Mouse (Mus musculus): ENCODE results near the gene Runx1. TPM values are rescaled to one million over a fixed set of nuclear protein-coding genes. Genes with fewer than 3 reads are reported as not detected.

Runx1 gene
- polyA plus RNA-seq, 1 experiment = 38.8 TPM

DNA sequence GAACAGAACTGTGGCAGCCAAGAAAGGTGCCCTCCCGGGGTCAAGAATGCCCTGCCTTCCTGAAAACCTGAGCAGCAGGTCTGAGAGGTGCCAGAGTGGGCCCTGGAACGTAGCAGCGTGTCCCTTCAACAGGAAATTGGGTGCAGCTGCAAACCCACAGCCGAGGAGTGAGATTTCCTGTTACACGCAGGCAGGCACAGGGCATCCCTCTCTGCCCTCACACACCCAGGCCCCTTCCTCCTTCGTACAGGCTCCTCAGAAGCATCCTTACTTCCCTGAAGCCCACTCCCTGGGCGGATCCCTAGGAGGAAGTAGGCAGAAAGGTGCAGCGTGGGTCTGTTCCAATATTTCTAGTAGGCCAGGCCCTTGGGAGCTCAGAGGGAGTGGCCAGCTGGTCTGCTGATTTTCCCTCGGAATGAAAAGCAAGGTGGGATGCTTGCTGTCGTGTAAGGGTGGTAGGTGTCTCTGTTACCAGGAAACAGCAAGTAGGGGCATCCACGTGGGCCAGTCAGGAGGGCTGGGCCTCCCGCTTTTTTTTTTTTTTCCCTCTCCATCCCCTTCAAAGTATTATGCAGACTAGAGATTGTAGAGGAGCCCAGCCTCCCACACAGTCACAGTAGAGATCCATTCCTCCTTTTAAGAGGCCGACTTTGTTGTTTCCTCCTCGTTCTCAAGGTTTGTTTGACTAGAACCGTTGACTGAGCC, 181.1 kb downstream of the Runx1 start:
- no peak overlapping the region for H3K4me3 ChIP-seq
- no peak overlapping the region for H3K4me2 ChIP-seq (ENCODE audit: low read depth)
- TF ChIP-seq POLR2A (IDR thresholded peaks at IDR 0.05; ENCODE audit: insufficient read length, low read depth) (peak; percentile 19), MAX (IDR thresholded peaks at IDR 0.05; ENCODE audit: low read depth) (no peak), TCF12 (IDR thresholded peaks at IDR 0.05; ENCODE audit: insufficient read depth, poor library complexity, severe bottlenecking) (no peak), REST (IDR thresholded peaks at IDR 0.05; ENCODE audit: insufficient read depth, insufficient read length) (no peak)
- H3K27me3 ChIP-seq (ENCODE audit: control insufficient read depth, insufficient read depth, insufficient read length) = no peaks in the 10 kb centered on the region
- H3ac ChIP-seq (ENCODE audit: control insufficient read depth, insufficient read length) = no peak overlapping the region
- H3K36me3 ChIP-seq (ENCODE audit: control insufficient read depth, insufficient read depth) = peaks cover 45% of the 10 kb centered on the region
- H3K79me2 ChIP-seq (ENCODE audit: control insufficient read depth, insufficient read depth) = peaks cover 60% of the 10 kb centered on the region

GRCm38 (mm10) chr16:92644315-92644714, 181.6 kb downstream of the Runx1 start:
- no peaks in the 10 kb centered on the region for H3K27me3 ChIP-seq (ENCODE audit: control insufficient read depth, insufficient read depth, insufficient read length)
- H3K79me2 ChIP-seq (ENCODE audit: control insufficient read depth, insufficient read depth) = peaks cover 58% of the 10 kb centered on the region
- H3K4me2 ChIP-seq (ENCODE audit: low read depth) = no peak overlapping the region
- TF ChIP-seq POLR2AphosphoS2 (IDR thresholded peaks at IDR 0.05; ENCODE audit: insufficient read length, low read depth) (peak; percentile 59), TCF12 (IDR thresholded peaks at IDR 0.05; ENCODE audit: insufficient read depth, poor library complexity, severe bottlenecking) (no peak)
- no peak overlapping the region for H3ac ChIP-seq (ENCODE audit: control insufficient read depth, insufficient read length)
- H3K36me3 ChIP-seq (ENCODE audit: control insufficient read depth, insufficient read depth) = peaks cover 50% of the 10 kb centered on the region
- H3K4me3 ChIP-seq = no peak overlapping the region

DNA sequence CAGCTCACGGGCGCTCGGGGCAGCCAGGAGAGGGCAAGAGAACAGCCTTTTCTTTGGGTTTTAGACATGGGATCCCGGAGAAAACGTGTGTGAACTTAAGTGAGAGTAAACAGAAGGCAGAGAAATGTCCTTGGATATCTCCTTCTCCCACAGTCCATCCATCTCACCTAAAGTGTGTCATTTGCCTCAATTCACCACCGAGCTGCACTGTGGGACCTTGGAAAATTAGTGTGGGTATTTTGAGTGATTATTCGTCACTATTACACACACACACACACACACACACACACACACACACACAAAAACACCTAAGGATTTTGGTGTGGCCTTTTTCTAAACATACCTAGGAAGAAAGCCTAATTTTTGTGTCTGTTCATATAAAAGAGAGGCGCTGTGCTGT, 183.7 kb downstream of the Runx1 start:
- no peak for TF ChIP-seq MYOD1 (IDR thresholded peaks at IDR 0.05; ENCODE audit: control insufficient read depth in 1 of 3, insufficient read length in 2 of 3, low read depth in 2 of 3)
- TF ChIP-seq TCF12 (IDR thresholded peaks at IDR 0.05; ENCODE audit: insufficient read depth, poor library complexity, severe bottlenecking) = no peak
- no peak for TF ChIP-seq CEBPB (IDR thresholded peaks at IDR 0.05; ENCODE audit: insufficient read depth, poor library complexity, severe bottlenecking)
- TF ChIP-seq TCF3 (IDR thresholded peaks at IDR 0.05; ENCODE audit: insufficient read length, low read depth) = no peak
- TF ChIP-seq POLR2AphosphoS2 (IDR thresholded peaks at IDR 0.05; ENCODE audit: insufficient read length, low read depth) = no peak
- TF ChIP-seq POLR2A (IDR thresholded peaks at IDR 0.05; ENCODE audit: insufficient read length, low read depth) = no peak
- TF ChIP-seq MAX (IDR thresholded peaks at IDR 0.05; ENCODE audit: low read depth) = no peak
- TF ChIP-seq USF1 (IDR thresholded peaks at IDR 0.05; ENCODE audit: low read depth) = no peak
- TF ChIP-seq E2F4 (IDR thresholded peaks at IDR 0.05; ENCODE audit: insufficient read depth) = no peak
- TF ChIP-seq SRF (IDR thresholded peaks at IDR 0.05; ENCODE audit: control insufficient read depth, insufficient read length, low read depth) = no peak
- TF ChIP-seq MYOG (IDR thresholded peaks at IDR 0.05; ENCODE audit: control insufficient read depth in 1 of 3, insufficient read depth in 1 of 3, insufficient read length in 2 of 3, low read depth in 2 of 3) = no peak
- TF ChIP-seq REST (IDR thresholded peaks at IDR 0.05; ENCODE audit: insufficient read depth, insufficient read length) = no peak
- no peak overlapping the region for H3ac ChIP-seq (ENCODE audit: control insufficient read depth, insufficient read length)
- H3K36me3 ChIP-seq (ENCODE audit: control insufficient read depth, insufficient read depth) = peaks cover 53% of the 10 kb centered on the region
- H3K79me2 ChIP-seq (ENCODE audit: control insufficient read depth, insufficient read depth) = peaks cover 65% of the 10 kb centered on the region
- H3K4me3 ChIP-seq = no peak overlapping the region
- no peak overlapping the region for H3K4me2 ChIP-seq (ENCODE audit: low read depth)
- no peaks in the 10 kb centered on the region for H3K27me3 ChIP-seq (ENCODE audit: control insufficient read depth, insufficient read depth, insufficient read length)

DNA sequence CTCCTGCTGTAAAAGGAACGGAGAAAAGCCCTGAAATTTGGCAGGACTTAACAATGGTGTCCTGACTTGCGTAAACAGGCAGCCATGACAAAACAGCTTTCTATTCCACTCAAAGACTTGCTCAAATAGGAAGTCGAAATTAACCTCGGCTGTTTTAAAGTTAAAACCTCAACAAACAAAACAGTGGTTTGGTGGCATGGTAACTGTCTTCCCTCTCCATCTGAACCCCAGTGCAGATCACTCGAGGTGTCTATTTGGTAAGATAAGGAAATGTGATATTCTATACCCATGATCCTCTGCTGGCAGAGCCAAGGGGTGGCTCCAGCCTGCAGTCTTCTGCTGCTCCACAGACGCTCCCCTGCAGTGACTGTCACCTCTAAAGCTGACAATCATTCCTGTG, 184.9 kb downstream of the Runx1 start:
- peaks cover 63% of the 10 kb centered on the region for H3K36me3 ChIP-seq (ENCODE audit: control insufficient read depth, insufficient read depth)
- no peak overlapping the region for H3K4me3 ChIP-seq
- H3K4me2 ChIP-seq (ENCODE audit: low read depth) = no peak overlapping the region
- H3K79me2 ChIP-seq (ENCODE audit: control insufficient read depth, insufficient read depth) = peaks cover 59% of the 10 kb centered on the region
- TF ChIP-seq MAX (IDR thresholded peaks at IDR 0.05; ENCODE audit: low read depth) = no peak
- no peak for TF ChIP-seq CEBPB (IDR thresholded peaks at IDR 0.05; ENCODE audit: insufficient read depth, poor library complexity, severe bottlenecking)
- no peak for TF ChIP-seq POLR2A (IDR thresholded peaks at IDR 0.05; ENCODE audit: insufficient read length, low read depth)
- TF ChIP-seq TCF12 (IDR thresholded peaks at IDR 0.05; ENCODE audit: insufficient read depth, poor library complexity, severe bottlenecking) = no peak
- TF ChIP-seq POLR2AphosphoS2 (IDR thresholded peaks at IDR 0.05; ENCODE audit: insufficient read length, low read depth) = no peak
- TF ChIP-seq USF1 (IDR thresholded peaks at IDR 0.05; ENCODE audit: low read depth) = no peak
- TF ChIP-seq MYOD1 (IDR thresholded peaks at IDR 0.05; ENCODE audit: control insufficient read depth in 1 of 3, insufficient read length in 2 of 3, low read depth in 2 of 3) = no peak
- no peak for TF ChIP-seq MYOG (IDR thresholded peaks at IDR 0.05; ENCODE audit: control insufficient read depth in 1 of 3, insufficient read depth in 1 of 3, insufficient read length in 2 of 3, low read depth in 2 of 3)
- TF ChIP-seq REST (IDR thresholded peaks at IDR 0.05; ENCODE audit: insufficient read depth, insufficient read length) = no peak
- TF ChIP-seq TCF3 (IDR thresholded peaks at IDR 0.05; ENCODE audit: insufficient read length, low read depth) = no peak
- no peak for TF ChIP-seq SRF (IDR thresholded peaks at IDR 0.05; ENCODE audit: control insufficient read depth, insufficient read length, low read depth)
- H3K27me3 ChIP-seq (ENCODE audit: control insufficient read depth, insufficient read depth, insufficient read length) = no peaks in the 10 kb centered on the region
- H3ac ChIP-seq (ENCODE audit: control insufficient read depth, insufficient read length) = no peak overlapping the region

GRCm38 (mm10) chr16:92639093-92639492, 186.9 kb downstream of the Runx1 start:
- no peak overlapping the region for H3K4me2 ChIP-seq (ENCODE audit: low read depth)
- H3ac ChIP-seq (ENCODE audit: control insufficient read depth, insufficient read length) = no peak overlapping the region
- no peak overlapping the region for H3K4me3 ChIP-seq
- H3K27me3 ChIP-seq (ENCODE audit: control insufficient read depth, insufficient read depth, insufficient read length) = no peaks in the 10 kb centered on the region
- H3K36me3 ChIP-seq (ENCODE audit: control insufficient read depth, insufficient read depth) = peaks cover 78% of the 10 kb centered on the region
- peaks cover 54% of the 10 kb centered on the region for H3K79me2 ChIP-seq (ENCODE audit: control insufficient read depth, insufficient read depth)
- no peak for TF ChIP-seq MAX (IDR thresholded peaks at IDR 0.05; ENCODE audit: low read depth)
- TF ChIP-seq REST (IDR thresholded peaks at IDR 0.05; ENCODE audit: insufficient read depth, insufficient read length) = no peak
- peak; percentile 53 for TF ChIP-seq POLR2AphosphoS2 (IDR thresholded peaks at IDR 0.05; ENCODE audit: insufficient read length, low read depth)
- TF ChIP-seq MYOG (IDR thresholded peaks at IDR 0.05; ENCODE audit: control insufficient read depth in 1 of 3, insufficient read depth in 1 of 3, insufficient read length in 2 of 3, low read depth in 2 of 3) = no peak
- TF ChIP-seq TCF12 (IDR thresholded peaks at IDR 0.05; ENCODE audit: insufficient read depth, poor library complexity, severe bottlenecking) = no peak
- TF ChIP-seq MYOD1 (IDR thresholded peaks at IDR 0.05; ENCODE audit: control insufficient read depth in 1 of 3, insufficient read length in 2 of 3, low read depth in 2 of 3) = no peak
- TF ChIP-seq SRF (IDR thresholded peaks at IDR 0.05; ENCODE audit: control insufficient read depth, insufficient read length, low read depth) = no peak
- TF ChIP-seq E2F4 (IDR thresholded peaks at IDR 0.05; ENCODE audit: insufficient read depth) = no peak
- TF ChIP-seq POLR2A (IDR thresholded peaks at IDR 0.05; ENCODE audit: insufficient read length, low read depth) = peak; percentile 25
- no peak for TF ChIP-seq CEBPB (IDR thresholded peaks at IDR 0.05; ENCODE audit: insufficient read depth, poor library complexity, severe bottlenecking)
- TF ChIP-seq USF1 (IDR thresholded peaks at IDR 0.05; ENCODE audit: low read depth) = peak; percentile 46
- no peak for TF ChIP-seq TCF3 (IDR thresholded peaks at IDR 0.05; ENCODE audit: insufficient read length, low read depth)

All from myocyte (in vitro differentiated cells).